Mouse (Mus musculus): ENCODE measurements around the gene Man2b1. TPM values are rescaled to one million over a fixed set of nuclear protein-coding genes. Genes with fewer than 3 reads are reported as not detected.
"Not testable (repeated sequence)": the region's sequence is repeated elsewhere in the genome, so short reads cannot be mapped to it uniquely, and the experiment has no call there.

Man2b1 gene
- total RNA-seq, 2 experiments from 2014 or later: 69.1 to 69.2 TPM

GRCm38 (mm10) chr8:85073041-85073612 is 9.9 kb upstream of the Man2b1 start:
- DNase-seq (ENCODE audit: low spot score in 2 of 2): no peak

GRCm38 (mm10) chr8:85074167-85074566 is 8.9 kb upstream of the Man2b1 start:
- DNase-seq (ENCODE audit: low spot score in 2 of 2): no peak

- DNase-seq (ENCODE audit: low spot score in 2 of 2): no peak
Measured at GRCm38 (mm10) chr8:85074617-85075016, 8.5 kb upstream of the Man2b1 start.

GRCm38 (mm10) chr8:85076001-85076400 is 7.1 kb upstream of the Man2b1 start:
- DNase-seq (ENCODE audit: low spot score in 2 of 2): no peak

- DNase-seq (ENCODE audit: low spot score in 2 of 2): peak in 1 of 2 experiments; percentile 59
Measured at GRCm38 (mm10) chr8:85076993-85077392, 6.1 kb upstream of the Man2b1 start.

- no peak for DNase-seq (ENCODE audit: low spot score in 2 of 2)
Measured at GRCm38 (mm10) chr8:85080214-85080531, 2.9 kb upstream of the Man2b1 start.

- peak in 1 of 2 experiments; percentile 37 for DNase-seq (ENCODE audit: low spot score in 2 of 2)
Measured at GRCm38 (mm10) chr8:85080532-85081215, 2.4 kb upstream of the Man2b1 start, which contains the start of gene Wdr83os. Gene Wdr83os, plus strand, starts transcription at chr8:85080740.

GRCm38 (mm10) chr8:85081216-85081555 is 1.9 kb upstream of the Man2b1 start, which contains the start of gene Wdr83:
Gene Wdr83, minus strand, starts transcription at chr8:85081306.
- no peak for DNase-seq (ENCODE audit: low spot score in 2 of 2)

GRCm38 (mm10) chr8:85082169-85082568 is 901 bp upstream of the Man2b1 start:
- not testable (repeated sequence) for DNase-seq (ENCODE audit: low spot score in 2 of 2)

GRCm38 (mm10) chr8:85084633-85085032 is 1.6 kb downstream of the Man2b1 start:
- no peak for DNase-seq (ENCODE audit: low spot score in 2 of 2)

GRCm38 (mm10) chr8:85086238-85086637 is 3.2 kb downstream of the Man2b1 start:
- DNase-seq (ENCODE audit: low spot score in 2 of 2): no peak

GRCm38 (mm10) chr8:85088771-85089170 is 5.7 kb downstream of the Man2b1 start:
- no peak for DNase-seq (ENCODE audit: low spot score in 2 of 2)

GRCm38 (mm10) chr8:85090856-85091255 is 7.8 kb downstream of the Man2b1 start:
- DNase-seq (ENCODE audit: low spot score in 2 of 2): no peak

- no peak for DNase-seq (ENCODE audit: low spot score in 2 of 2)
Measured at GRCm38 (mm10) chr8:85091526-85092090, 8.5 kb downstream of the Man2b1 start.

- no peak for DNase-seq (ENCODE audit: low spot score in 2 of 2)
Measured at GRCm38 (mm10) chr8:85095051-85095450, 12.0 kb downstream of the Man2b1 start.

- DNase-seq (ENCODE audit: low spot score in 2 of 2): no peak
Measured at GRCm38 (mm10) chr8:85095566-85095965, 12.5 kb downstream of the Man2b1 start.

GRCm38 (mm10) chr8:85096196-85096595 is 13.1 kb downstream of the Man2b1 start:
- no peak for DNase-seq (ENCODE audit: low spot score in 2 of 2)

- no peak for DNase-seq (ENCODE audit: low spot score in 2 of 2)
Measured at GRCm38 (mm10) chr8:85096850-85097249, 13.8 kb downstream of the Man2b1 start.

- no peak for DNase-seq (ENCODE audit: low spot score in 2 of 2)
Measured at GRCm38 (mm10) chr8:85100076-85100665, 17.1 kb downstream of the Man2b1 start.

GRCm38 (mm10) chr8:85113241-85113640 is 30.2 kb downstream of the Man2b1 start:
- DNase-seq (ENCODE audit: low spot score in 2 of 2): no peak

- no peak for DNase-seq (ENCODE audit: low spot score in 2 of 2)
Measured at GRCm38 (mm10) chr8:85115501-85115900, 32.4 kb downstream of the Man2b1 start.

- no peak for DNase-seq (ENCODE audit: low spot score in 2 of 2)
Measured at GRCm38 (mm10) chr8:85116984-85117383, 33.9 kb downstream of the Man2b1 start.
